Mouse (Mus musculus): ENCODE results near the gene Map7d3. TPM values are rescaled to one million over a fixed set of nuclear protein-coding genes. Genes with fewer than 3 reads are reported as not detected.

The Map7d3 gene
- polyA plus RNA-seq (2015; fragmentation: Nextera tagmentation; extraction: Ambion mirVana) = 1.5 and 1.6 TPM in 2 replicates

DNA sequence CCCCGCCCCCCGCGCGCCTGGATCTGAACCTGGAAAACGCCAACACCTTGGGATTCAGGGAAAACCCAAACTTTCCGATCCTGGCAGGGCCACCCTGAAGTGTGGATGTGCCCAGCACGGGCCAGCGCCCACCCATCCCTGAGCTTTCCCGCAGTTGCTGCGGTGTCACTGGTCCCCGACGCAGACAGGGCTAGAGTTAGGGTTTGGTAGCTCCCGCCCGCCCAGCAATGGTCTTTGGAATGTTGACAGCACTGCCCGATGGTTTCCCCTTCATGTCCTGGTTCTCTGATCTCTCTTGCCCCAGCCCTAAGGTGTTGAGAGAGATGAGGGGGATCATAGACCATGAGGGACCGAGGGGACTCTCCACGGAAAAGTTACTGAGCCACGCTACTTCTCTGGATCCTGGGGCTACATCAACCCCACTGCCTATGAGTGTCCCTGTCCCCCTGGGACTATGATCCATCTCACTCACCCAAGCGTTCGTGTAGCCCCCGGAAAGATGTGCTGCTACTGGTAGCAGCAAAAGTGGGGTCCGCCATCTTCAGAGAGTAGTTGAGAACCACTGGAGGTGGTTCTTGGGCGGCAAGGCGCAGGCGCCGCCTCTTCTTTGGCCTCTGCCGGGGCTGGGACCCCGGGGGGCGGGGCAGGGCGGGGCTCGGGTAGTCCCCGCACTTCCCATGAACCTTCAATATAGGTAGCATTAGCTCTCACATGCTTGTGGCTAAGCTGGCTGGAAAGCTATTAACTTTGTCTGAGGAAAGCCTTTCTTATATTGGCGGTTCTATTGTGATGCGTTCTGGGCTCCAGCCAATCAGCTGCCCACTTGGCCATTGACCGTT lies at the start of gene Map7d3:
Map7d3 (minus strand) TSS at position 562 of the 839 bp plus-strand sequence.
- no peaks in the 10 kb centered on the region for H3K9me3 ChIP-seq (ENCODE audit: low read length)
- H3K4me1 ChIP-seq (ENCODE audit: insufficient read depth, low read length) = no peaks in the 10 kb centered on the region
- peak; percentile 67 for ATAC-seq (ENCODE audit: low FRiP score, low TSS enrichment)
- WGBS = 24% methylated on average over 34 of the region's 35 CpGs
- H3K27ac ChIP-seq (ENCODE audit: low read length) = no peak within 1 kb of the TSS
- H3K4me3 ChIP-seq (ENCODE audit: low read length) = peak within 1 kb of the TSS; percentile 54
- H3K36me3 ChIP-seq (ENCODE audit: insufficient read depth, low read length) = no peaks in the 10 kb centered on the region
- H3K9ac ChIP-seq (replicated peaks; ENCODE audit: low read length) = peak within 1 kb of the TSS; percentile 63
- H3K4me2 ChIP-seq (replicated peaks; ENCODE audit: low read depth, low read length) = peak within 1 kb of the TSS; percentile 70
- H3K27me3 ChIP-seq (ENCODE audit: insufficient read depth, low read length) = no peaks in the 10 kb centered on the region

DNA sequence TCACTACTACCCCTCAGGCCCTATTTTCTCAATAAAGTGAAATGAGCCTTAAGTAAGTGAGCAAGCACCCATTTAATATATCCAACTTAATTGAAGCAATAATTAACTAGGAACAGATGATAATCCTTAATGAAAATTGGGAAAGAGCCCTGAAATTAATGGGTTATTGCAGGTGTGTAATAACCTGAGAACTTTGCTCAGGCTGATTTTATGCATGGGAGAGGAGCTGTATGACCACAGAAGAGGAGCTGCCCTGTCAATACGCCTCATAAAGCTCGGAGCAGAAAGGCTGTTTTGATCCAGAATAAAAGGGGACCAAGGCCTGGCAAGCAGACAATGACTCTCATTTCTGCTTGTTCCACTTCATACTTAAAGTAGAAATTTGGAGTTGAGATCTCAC lies 47.7 kb upstream of the Map7d3 start, which contains the start of gene Adgrg4:
Adgrg4 (plus strand) TSS at position 301 of the 400 bp plus-strand sequence.
- H3K27me3 ChIP-seq (ENCODE audit: insufficient read depth, low read length) = no peaks in the 10 kb centered on the region
- WGBS = 59% methylated on average over 2 of the region's 2 CpGs

DNA sequence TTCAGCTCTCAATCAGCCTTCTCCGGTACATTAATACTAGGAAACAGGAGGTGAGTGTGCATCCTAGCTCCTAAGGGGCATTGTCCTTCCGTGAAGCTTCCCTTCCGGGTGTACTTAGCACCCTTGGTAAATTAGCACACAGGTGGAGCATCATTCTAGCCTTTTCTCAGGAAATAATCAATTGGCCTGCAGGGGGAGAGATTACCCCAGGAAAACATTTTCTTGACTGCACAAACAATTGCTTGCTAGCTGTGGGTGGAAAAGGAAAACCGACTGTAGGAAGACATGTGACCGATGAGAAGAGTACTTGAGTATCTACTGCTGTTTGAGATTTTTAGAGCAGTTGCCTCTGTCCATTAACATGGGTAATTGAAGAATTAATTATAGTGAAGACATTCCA lies 19.1 kb upstream of the Map7d3 start:
- Histone ChIP-seq H3K4me1 (ENCODE audit: insufficient read depth, low read length) (no peaks in the 10 kb centered on the region), H3K9ac (replicated peaks; ENCODE audit: low read length) (no peak overlapping the region), H3K36me3 (ENCODE audit: insufficient read depth, low read length) (no peaks in the 10 kb centered on the region), H3K27me3 (ENCODE audit: insufficient read depth, low read length) (no peaks in the 10 kb centered on the region), H3K9me3 (ENCODE audit: low read length) (no peaks in the 10 kb centered on the region), H3K4me2 (replicated peaks; ENCODE audit: low read depth, low read length) (no peak overlapping the region), H3K27ac (ENCODE audit: low read length) (no peak overlapping the region), H3K4me3 (ENCODE audit: low read length) (no peak overlapping the region)
- 64% methylated on average over 5 of the region's 5 CpGs for WGBS
- no peak for ATAC-seq (ENCODE audit: low FRiP score, low TSS enrichment)

More for the DNA sequence above, 47.7 kb upstream of the Map7d3 start, which contains the start of gene Adgrg4:
- Histone ChIP-seq H3K36me3 (ENCODE audit: insufficient read depth, low read length) (no peaks in the 10 kb centered on the region), H3K4me1 (ENCODE audit: insufficient read depth, low read length) (no peaks in the 10 kb centered on the region), H3K4me3 (ENCODE audit: low read length) (no peak within 1 kb of the TSS), H3K9ac (replicated peaks; ENCODE audit: low read length) (no peak within 1 kb of the TSS), H3K27ac (ENCODE audit: low read length) (no peak within 1 kb of the TSS), H3K9me3 (ENCODE audit: low read length) (no peaks in the 10 kb centered on the region), H3K4me2 (replicated peaks; ENCODE audit: low read depth, low read length) (no peak within 1 kb of the TSS)
- ATAC-seq (ENCODE audit: low FRiP score, low TSS enrichment) = no peak

DNA sequence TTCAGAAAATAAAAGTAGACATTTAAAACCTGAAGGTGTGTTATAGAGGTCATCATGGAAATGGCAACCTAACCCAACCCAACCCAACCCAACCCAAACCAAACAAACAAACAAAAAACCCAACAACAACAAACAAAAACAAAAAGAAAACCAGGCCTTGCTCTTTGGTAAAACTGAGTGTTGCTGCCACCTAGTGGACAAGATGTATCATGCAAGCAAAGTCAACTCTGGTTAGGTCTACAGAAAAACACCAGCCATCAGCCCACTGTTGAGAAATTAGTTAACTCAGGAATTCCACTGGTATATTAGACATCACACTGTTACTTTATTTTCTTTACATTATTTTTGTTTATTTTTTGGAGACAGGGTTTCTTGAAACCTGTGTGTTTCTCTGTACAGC lies 17.2 kb upstream of the Map7d3 start:
- H3K9ac ChIP-seq (replicated peaks; ENCODE audit: low read length) = no peak overlapping the region
- no peak for ATAC-seq (ENCODE audit: low FRiP score, low TSS enrichment)
- H3K36me3 ChIP-seq (ENCODE audit: insufficient read depth, low read length) = no peaks in the 10 kb centered on the region
- H3K4me2 ChIP-seq (replicated peaks; ENCODE audit: low read depth, low read length) = no peak overlapping the region
- H3K27me3 ChIP-seq (ENCODE audit: insufficient read depth, low read length) = no peaks in the 10 kb centered on the region
- H3K4me1 ChIP-seq (ENCODE audit: insufficient read depth, low read length) = no peaks in the 10 kb centered on the region
- no peak overlapping the region for H3K27ac ChIP-seq (ENCODE audit: low read length)
- H3K9me3 ChIP-seq (ENCODE audit: low read length) = no peaks in the 10 kb centered on the region
- no peak overlapping the region for H3K4me3 ChIP-seq (ENCODE audit: low read length)

DNA sequence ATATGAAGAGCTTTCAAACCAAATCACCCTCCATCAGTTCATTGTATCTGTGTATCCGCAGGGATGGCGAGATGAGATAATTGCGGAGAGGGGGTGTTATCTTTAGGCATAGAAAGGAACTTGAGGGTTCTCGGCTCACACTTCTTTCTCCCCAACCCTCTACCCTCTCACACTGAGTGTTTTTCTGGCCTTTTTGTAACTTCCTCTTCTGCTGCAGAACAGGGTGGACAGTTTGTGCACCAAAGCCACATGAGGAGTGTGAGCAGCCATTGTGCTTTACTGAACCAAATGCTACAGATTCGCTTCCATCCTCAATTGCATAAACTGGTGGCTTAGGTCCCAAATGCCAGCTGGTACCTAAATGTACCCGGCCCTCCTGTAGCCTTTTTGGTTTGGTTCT lies 13.7 kb upstream of the Map7d3 start:
- no peak for ATAC-seq (ENCODE audit: low FRiP score, low TSS enrichment)
- no peaks in the 10 kb centered on the region for H3K4me1 ChIP-seq (ENCODE audit: insufficient read depth, low read length)
- no peak overlapping the region for H3K27ac ChIP-seq (ENCODE audit: low read length)
- no peaks in the 10 kb centered on the region for H3K27me3 ChIP-seq (ENCODE audit: insufficient read depth, low read length)
- no peaks in the 10 kb centered on the region for H3K36me3 ChIP-seq (ENCODE audit: insufficient read depth, low read length)
- H3K4me2 ChIP-seq (replicated peaks; ENCODE audit: low read depth, low read length) = no peak overlapping the region
- no peaks in the 10 kb centered on the region for H3K9me3 ChIP-seq (ENCODE audit: low read length)
- 85% methylated on average over 6 of the region's 6 CpGs for WGBS
- no peak overlapping the region for H3K4me3 ChIP-seq (ENCODE audit: low read length)
- H3K9ac ChIP-seq (replicated peaks; ENCODE audit: low read length) = no peak overlapping the region

DNA sequence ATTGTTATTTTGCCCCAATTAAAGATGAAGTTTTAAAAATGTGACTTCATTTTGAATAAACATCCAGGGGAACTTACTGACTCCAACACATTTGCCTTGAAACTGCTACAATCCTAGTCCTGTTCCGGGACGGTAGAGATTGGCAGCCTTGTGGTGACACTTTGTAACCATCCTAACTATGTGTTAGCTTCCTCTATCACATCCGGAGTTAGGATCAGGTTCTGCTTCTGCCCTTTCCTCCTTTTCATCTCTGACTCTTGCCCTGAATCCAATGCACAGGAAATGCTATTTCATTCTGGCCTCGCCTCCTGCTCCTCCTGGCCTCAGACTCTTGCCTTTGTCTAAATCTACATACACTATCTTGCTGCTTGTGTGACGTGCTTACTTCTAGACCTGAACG lies 5.4 kb upstream of the Map7d3 start:
- no peak overlapping the region for H3K9ac ChIP-seq (replicated peaks; ENCODE audit: low read length)
- no peak for ATAC-seq (ENCODE audit: low FRiP score, low TSS enrichment)
- H3K36me3 ChIP-seq (ENCODE audit: insufficient read depth, low read length) = no peaks in the 10 kb centered on the region
- no peak overlapping the region for H3K4me3 ChIP-seq (ENCODE audit: low read length)
- H3K4me1 ChIP-seq (ENCODE audit: insufficient read depth, low read length) = no peaks in the 10 kb centered on the region
- 71% methylated on average over 6 of the region's 6 CpGs for WGBS
- H3K9me3 ChIP-seq (ENCODE audit: low read length) = no peaks in the 10 kb centered on the region
- H3K27me3 ChIP-seq (ENCODE audit: insufficient read depth, low read length) = no peaks in the 10 kb centered on the region
- no peak overlapping the region for H3K27ac ChIP-seq (ENCODE audit: low read length)
- H3K4me2 ChIP-seq (replicated peaks; ENCODE audit: low read depth, low read length) = no peak overlapping the region

DNA sequence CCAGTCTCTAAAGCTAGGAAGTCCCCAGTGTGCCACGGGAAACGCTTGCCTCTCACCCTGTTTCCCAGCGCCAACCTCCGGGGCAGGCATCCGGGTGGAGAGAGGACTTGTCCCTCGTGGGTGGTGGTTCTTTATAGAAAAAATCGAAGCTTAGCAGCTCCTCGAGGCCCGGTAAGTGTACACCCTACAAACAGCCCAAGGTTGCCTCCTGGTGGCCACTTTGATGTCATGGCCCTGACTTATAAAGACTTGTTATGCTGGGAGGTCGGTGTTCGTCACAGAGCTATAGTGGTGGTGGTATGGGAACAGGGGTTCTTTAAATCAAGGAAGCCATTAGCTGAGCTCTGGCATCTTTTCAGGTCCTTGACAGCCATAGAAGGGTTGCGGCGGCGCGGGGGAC lies 30.9 kb downstream of the Map7d3 start:
- Histone ChIP-seq H3K27me3 (ENCODE audit: insufficient read depth, low read length) (no peaks in the 10 kb centered on the region), H3K4me2 (replicated peaks; ENCODE audit: low read depth, low read length) (no peak overlapping the region), H3K9ac (replicated peaks; ENCODE audit: low read length) (no peak overlapping the region), H3K36me3 (ENCODE audit: insufficient read depth, low read length) (no peaks in the 10 kb centered on the region), H3K4me1 (ENCODE audit: insufficient read depth, low read length) (no peaks in the 10 kb centered on the region), H3K27ac (ENCODE audit: low read length) (no peak overlapping the region), H3K9me3 (ENCODE audit: low read length) (no peaks in the 10 kb centered on the region), H3K4me3 (ENCODE audit: low read length) (no peak overlapping the region)
- WGBS = 57% methylated on average over 15 of the region's 15 CpGs
- ATAC-seq (ENCODE audit: low FRiP score, low TSS enrichment) = peak; percentile 67; the same call in 1 of the 2 replicates

DNA sequence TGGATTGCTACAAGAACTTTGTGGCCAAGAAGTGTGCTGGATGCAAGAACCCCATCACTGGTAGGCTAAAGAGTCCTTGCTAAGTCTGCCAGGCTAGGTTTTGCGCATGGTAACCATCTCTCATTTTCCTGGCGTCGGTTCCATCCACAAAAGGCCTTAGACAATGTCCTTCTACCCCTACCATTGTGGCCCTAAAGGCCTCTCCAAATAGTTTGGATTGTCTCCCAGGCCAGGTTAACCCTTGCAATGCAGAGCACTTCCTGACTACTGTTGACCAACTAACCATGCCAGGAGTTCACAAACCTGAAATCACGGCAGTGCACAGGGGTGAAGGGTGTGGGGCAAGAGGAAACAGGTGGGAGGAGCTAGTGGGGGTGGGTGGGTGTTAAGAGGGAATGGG lies 31.5 kb downstream of the Map7d3 start:
- Histone ChIP-seq H3K27ac (ENCODE audit: low read length) (no peak overlapping the region), H3K4me3 (ENCODE audit: low read length) (no peak overlapping the region), H3K9me3 (ENCODE audit: low read length) (no peaks in the 10 kb centered on the region), H3K27me3 (ENCODE audit: insufficient read depth, low read length) (no peaks in the 10 kb centered on the region), H3K9ac (replicated peaks; ENCODE audit: low read length) (no peak overlapping the region), H3K4me1 (ENCODE audit: insufficient read depth, low read length) (no peaks in the 10 kb centered on the region), H3K36me3 (ENCODE audit: insufficient read depth, low read length) (no peaks in the 10 kb centered on the region), H3K4me2 (replicated peaks; ENCODE audit: low read depth, low read length) (no peak overlapping the region)
- WGBS = 86% methylated on average over 4 of the region's 4 CpGs
- no peak for ATAC-seq (ENCODE audit: low FRiP score, low TSS enrichment)

DNA sequence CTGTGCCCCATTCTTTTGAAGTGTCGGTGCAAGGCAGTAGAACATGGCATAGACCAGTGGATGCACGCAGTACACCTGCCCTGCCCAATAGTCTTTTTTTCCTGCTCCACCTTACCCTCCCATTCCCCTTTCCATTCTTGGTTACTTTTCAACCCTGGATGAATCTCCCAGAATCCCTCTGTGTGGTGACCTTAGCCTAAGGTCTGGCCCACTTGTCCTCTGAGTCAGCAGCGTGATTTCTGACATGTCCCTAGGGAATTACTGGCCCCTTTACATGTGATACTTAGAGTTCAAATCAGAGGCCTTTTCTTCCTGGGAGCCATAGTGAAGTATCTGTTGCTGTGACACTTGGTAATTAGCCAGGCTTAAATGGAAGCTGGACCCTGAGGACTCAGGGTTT lies 34.6 kb downstream of the Map7d3 start:
- Histone ChIP-seq H3K27me3 (ENCODE audit: insufficient read depth, low read length) (no peaks in the 10 kb centered on the region), H3K9ac (replicated peaks; ENCODE audit: low read length) (no peak overlapping the region), H3K9me3 (ENCODE audit: low read length) (no peaks in the 10 kb centered on the region), H3K27ac (ENCODE audit: low read length) (no peak overlapping the region), H3K4me3 (ENCODE audit: low read length) (no peak overlapping the region), H3K36me3 (ENCODE audit: insufficient read depth, low read length) (no peaks in the 10 kb centered on the region), H3K4me2 (replicated peaks; ENCODE audit: low read depth, low read length) (no peak overlapping the region), H3K4me1 (ENCODE audit: insufficient read depth, low read length) (no peaks in the 10 kb centered on the region)
- WGBS = 74% methylated on average over 3 of the region's 3 CpGs
- no peak for ATAC-seq (ENCODE audit: low FRiP score, low TSS enrichment)

DNA sequence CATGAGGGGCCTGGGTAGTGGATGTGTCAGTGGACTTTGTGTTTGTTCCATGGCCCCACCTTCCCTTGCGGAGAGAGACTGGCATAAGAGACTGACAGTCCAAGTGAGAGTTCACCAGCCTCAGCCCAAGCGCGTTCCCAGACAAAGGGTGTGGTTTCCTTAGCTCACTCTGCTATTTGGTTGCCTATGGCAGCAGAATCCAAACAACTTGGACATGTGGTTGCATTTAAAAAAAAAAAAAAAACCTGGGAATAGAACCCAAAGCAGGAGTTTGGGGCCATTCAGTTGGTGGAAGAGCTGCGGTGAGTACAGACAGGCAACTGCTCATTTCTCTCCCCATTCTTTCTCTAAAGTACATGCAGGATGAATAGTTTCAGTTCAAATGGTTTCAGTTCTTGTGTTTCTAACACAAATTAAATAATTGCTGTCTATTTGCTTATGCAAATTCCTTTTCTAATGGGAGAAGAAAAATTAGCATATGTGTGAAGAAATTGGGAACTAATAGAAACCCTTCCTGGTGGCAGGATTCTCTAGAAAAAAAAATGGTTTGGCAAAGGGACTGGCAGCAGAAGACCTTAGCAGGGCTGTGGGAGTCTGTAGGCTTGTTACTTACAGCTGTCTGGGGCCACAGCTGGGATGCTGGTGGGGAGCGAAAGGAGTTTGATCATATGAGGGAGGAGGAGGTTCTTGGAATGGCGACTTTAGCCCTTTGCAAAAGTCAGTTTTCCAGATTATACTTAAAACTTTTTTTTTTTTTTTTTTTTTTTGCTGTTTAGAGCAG lies 35.7 kb downstream of the Map7d3 start:
- H3K4me2 ChIP-seq (replicated peaks; ENCODE audit: low read depth, low read length) = no peak overlapping the region
- no peak overlapping the region for H3K9ac ChIP-seq (replicated peaks; ENCODE audit: low read length)
- no peaks in the 10 kb centered on the region for H3K27me3 ChIP-seq (ENCODE audit: insufficient read depth, low read length)
- H3K36me3 ChIP-seq (ENCODE audit: insufficient read depth, low read length) = no peaks in the 10 kb centered on the region
- H3K4me1 ChIP-seq (ENCODE audit: insufficient read depth, low read length) = no peaks in the 10 kb centered on the region
- H3K4me3 ChIP-seq (ENCODE audit: low read length) = no peak overlapping the region
- WGBS = 71% methylated on average over 6 of the region's 6 CpGs
- no peak overlapping the region for H3K27ac ChIP-seq (ENCODE audit: low read length)
- no peaks in the 10 kb centered on the region for H3K9me3 ChIP-seq (ENCODE audit: low read length)
- no peak for ATAC-seq (ENCODE audit: low FRiP score, low TSS enrichment)
